Comparison of ENCODE assay signal across 9 mouse cellular contexts in genomic region chr15:93579899-93580298, GRCm38 (mm10). TPM values are rescaled to one million over a fixed set of nuclear protein-coding genes. Genes with fewer than 3 reads are reported as not detected.
DNase-seq lines count a peak whose midpoint lies in the region; ATAC-seq and TF ChIP-seq lines count a peak whose summit lies in the region.
"Had no signal": no experiment of that assay in that cellular context is flagged by ENCODE, and none has a peak within 500 bp of the region (broad histone marks: within the 10 kb centered on the region; RNA-seq: fewer than 3 reads in every experiment).

No protein-coding gene starts in this region.

- DNase-seq in embryo, embryonic 10 days (ENCODE audit: low spot score): peak; percentile 44
- no peak for DNase-seq in embryo, embryonic 9.5 days (ENCODE audit: extremely low spot score)
- peak; percentile 43 to 75 for DNase-seq in layer of hippocampus, adult 18-20 months (ENCODE audit: low spot score in 2 of 2)
- DNase-seq in layer of hippocampus, postnatal 36 days: no peak
- DNase-seq in lung, postnatal 14 days: peak; percentile 29
- no peak for DNase-seq in left cerebral cortex, postnatal 25 days (ENCODE audit: low spot score in 2 of 2)

- intact Hi-C loops in left cerebral cortex, postnatal 25 days (cut with DNase I): loop anchor here (5.0 to 10.0 kb wide), 2 partner anchors 125 to 632 kb away; no protein-coding TSS in a partner anchor

- no peak for TF ChIP-seq POLR2A in cortical plate, adult 2 months (IDR thresholded peaks at IDR 0.05; ENCODE audit: extremely low read depth, insufficient read depth, low read length)

- peaks cover 4% of the 10 kb centered on the region for H3K4me1 ChIP-seq in cortical plate, adult 2 months (ENCODE audit: control insufficient read depth, insufficient read depth, low read length)

- H3K4me3 ChIP-seq in cortical plate, adult 2 months (ENCODE audit: insufficient read depth, low read length): no peak overlapping the region
- H3K4me3 ChIP-seq: hindbrain, embryonic 15.5 days had no signal

- no peak overlapping the region for H3K27ac ChIP-seq in cortical plate, adult 2 months (ENCODE audit: insufficient read depth, low read length)

- ATAC-seq in cerebellum, adult (ENCODE audit: insufficient number of reproducible peaks, low FRiP score, low TSS enrichment): no peak

- peak; percentile 29; the same call in 1 of the 2 replicates for TF ChIP-seq CTCF in cortical plate, adult 2 months (IDR thresholded peaks at IDR 0.05; ENCODE audit: extremely low read depth, insufficient read depth, low read length)

RNA-seq across cellular contexts. Expression of gene Prickle1, which starts 15.8 kb away (rescaled TPM):
- total RNA-seq in layer of hippocampus, adult 18-20 months (2021): 10 to 100 TPM; 74.6 to 76.6 TPM
- total RNA-seq in layer of hippocampus, postnatal 36 days (2021): 10 to 100 TPM; 75.8 to 77.5 TPM
- polyA plus RNA-seq in cortical plate, adult 2 months (2012; rRNA removed): 51.8 and 53.1 TPM in 2 replicates
- total RNA-seq in left cerebral cortex, postnatal 25 days (2021): 10 to 100 TPM; 85.7 to 98.6 TPM

Comparison
In these comparisons a context has a peak if more than half of its experiments do, and no peak if none do; other contexts are left out.
1. DNase-seq: peak in embryo, embryonic 10 days (single experiment), layer of hippocampus, adult 18-20 months (2 of 2) and lung, postnatal 14 days (single experiment); none in embryo, embryonic 9.5 days (single experiment), layer of hippocampus, postnatal 36 days (0 of 2) and left cerebral cortex, postnatal 25 days (0 of 2).